Mouse (Mus musculus) C2C12 (cell line): ENCODE measurements around the gene Gm20388. TPM values are rescaled to one million over a fixed set of nuclear protein-coding genes. Genes with fewer than 3 reads are reported as not detected.
A peak's percentile ranks its signal among the peaks of the same experiment; 100 is the strongest.

ENCODE experiments used
- H3K27me3 ChIP-seq: one replicate; pipeline ENCODE4 v1.6.1; 2011; ENCODE audit not compliant: control insufficient read depth, insufficient read depth, insufficient read length
- H3K36me3 ChIP-seq: one replicate; pipeline ENCODE4 v1.6.1; 2011; ENCODE audit not compliant: control insufficient read depth, insufficient read depth
- H3K4me3 ChIP-seq: one replicate; pipeline ENCODE4 v1.5.1; 2011; ENCODE audit warnings: mild to moderate bottlenecking, control low read depth; ENCODE audit not compliant: poor library complexity, insufficient read depth, severe bottlenecking
- H3K79me2 ChIP-seq: one replicate; pipeline ENCODE4 v1.6.1; 2011; ENCODE audit not compliant: control insufficient read depth, insufficient read depth
- H3K79me3 ChIP-seq: one replicate; pipeline ENCODE4 v1.6.1; 2011; ENCODE audit warnings: low read depth, control low read depth
- H3ac ChIP-seq: one replicate; pipeline ENCODE3; 2011; ENCODE audit warnings: low read depth; ENCODE audit not compliant: control insufficient read depth, insufficient read length
- CEBPB ChIP-seq: IDR thresholded peaks from one replicate; pipeline ENCODE4 v1.6.1; 2011; ENCODE audit warnings: low read depth, mild to moderate bottlenecking, control low read depth, moderate library complexity
- CTCF ChIP-seq: IDR thresholded peaks from one replicate; pipeline ENCODE4 v1.5.1; 2011; ENCODE audit not compliant: control insufficient read depth, insufficient read depth, insufficient read length
- FOSL1 ChIP-seq: IDR thresholded peaks from one replicate; pipeline ENCODE4 v1.8.0; 2011; ENCODE audit warnings: mild to moderate bottlenecking, low read length; ENCODE audit not compliant: poor library complexity, insufficient read depth, severe bottlenecking
- MAX ChIP-seq: IDR thresholded peaks from one replicate; pipeline ENCODE4 v1.6.1; 2011; ENCODE audit warnings: mild to moderate bottlenecking, control low read depth
- MYOD1 ChIP-seq: IDR thresholded peaks from one replicate; pipeline ENCODE4 v1.6.1; 2011; ENCODE audit warnings: low read depth; ENCODE audit not compliant: control insufficient read depth, insufficient read length
- MYOG ChIP-seq: IDR thresholded peaks from one replicate; pipeline ENCODE4 v1.6.1; 2011; ENCODE audit not compliant: control insufficient read depth, insufficient read length; ENCODE audit errors: extremely low read depth
- USF1 ChIP-seq: IDR thresholded peaks from one replicate; pipeline ENCODE4 v1.6.1; 2011; ENCODE audit warnings: low read depth, mild to moderate bottlenecking, control low read depth, moderate library complexity
- polyA plus RNA-seq: library from polyadenylated mRNA; unstranded; fragments of >200 nt; fragmentation: generic; extraction: Trizol; gene quantifications from one replicate; pipeline ENCODE4 v1.2.1, GENCODE M21; 2012; ENCODE audit warnings: missing spikeins

Gene Gm20388
- polyA plus RNA-seq, 1 experiment, result 15.0 TPM

DNA sequence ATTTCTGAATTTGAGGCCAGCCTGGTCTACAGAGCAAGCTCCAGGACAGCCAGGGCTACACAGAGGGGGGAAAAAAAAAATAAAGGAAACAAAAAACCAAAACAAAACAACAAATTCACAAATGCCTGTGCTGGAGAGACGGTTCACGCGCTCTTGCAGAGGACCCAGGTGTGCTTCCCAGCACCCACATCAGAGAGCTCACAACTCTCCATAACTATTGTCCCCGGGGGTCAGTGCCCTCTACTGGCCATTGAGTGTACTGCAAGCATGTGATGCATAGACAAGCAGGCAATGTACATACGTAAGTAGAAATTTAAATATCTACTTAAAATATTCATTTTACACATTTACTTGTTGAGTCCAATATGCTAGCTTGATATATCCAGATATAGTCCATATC lies 683.9 kb downstream of the Gm20388 start:
- TF ChIP-seq FOSL1 (no peak), MYOG (no peak), CEBPB (no peak), CTCF (no peak), MAX (no peak), USF1 (no peak), MYOD1 (no peak)
- H3K79me2 ChIP-seq, result no peaks in the 10 kb centered on the region

GRCm38 (mm10) chr8:120595963-120596362 lies 685.3 kb downstream of the Gm20388 start:
- no peaks in the 10 kb centered on the region for H3K79me2 ChIP-seq
- TF ChIP-seq CTCF (peak; percentile 38), MYOD1 (no peak)
- no peaks in the 10 kb centered on the region for H3K79me3 ChIP-seq
- H3K27me3 ChIP-seq, result no peaks in the 10 kb centered on the region
- H3K4me3 ChIP-seq, result no peak overlapping the region
- H3ac ChIP-seq, result no peak overlapping the region
- no peaks in the 10 kb centered on the region for H3K36me3 ChIP-seq

More for the DNA sequence above, 683.9 kb downstream of the Gm20388 start:
- Histone ChIP-seq H3K27me3 (no peaks in the 10 kb centered on the region), H3K79me3 (no peaks in the 10 kb centered on the region), H3K36me3 (no peaks in the 10 kb centered on the region), H3ac (no peak overlapping the region), H3K4me3 (no peak overlapping the region)

DNA sequence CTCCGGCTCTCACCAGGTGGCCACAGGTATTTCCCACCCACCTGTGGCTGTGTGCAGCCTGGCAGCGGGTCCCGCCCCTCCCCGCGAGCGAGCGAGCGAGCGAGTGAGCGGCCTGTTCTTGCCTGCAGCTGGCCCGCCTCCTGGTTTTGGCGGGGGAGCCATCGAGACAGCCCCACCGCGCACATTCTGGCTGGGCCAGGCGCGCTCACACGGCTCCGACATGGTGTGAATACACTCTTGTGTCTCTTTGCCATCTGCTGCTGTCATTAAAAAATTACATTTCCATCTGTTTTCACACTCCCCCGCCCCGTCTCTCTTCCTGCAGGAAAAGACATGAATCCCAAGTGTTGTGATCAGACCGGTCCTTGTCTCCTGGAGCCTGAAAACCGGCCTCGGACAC lies 687.9 kb downstream of the Gm20388 start:
- H3K79me3 ChIP-seq, result no peaks in the 10 kb centered on the region
- TF ChIP-seq MYOG (no peak), MAX (no peak), FOSL1 (no peak), CTCF (no peak)
- no peak overlapping the region for H3K4me3 ChIP-seq
- H3K27me3 ChIP-seq, result no peaks in the 10 kb centered on the region
- no peaks in the 10 kb centered on the region for H3K79me2 ChIP-seq
- H3ac ChIP-seq, result no peak overlapping the region
- no peaks in the 10 kb centered on the region for H3K36me3 ChIP-seq

- Histone ChIP-seq H3K36me3 (no peaks in the 10 kb centered on the region), H3K79me2 (no peaks in the 10 kb centered on the region), H3K27me3 (no peaks in the 10 kb centered on the region), H3ac (no peak overlapping the region), H3K79me3 (no peaks in the 10 kb centered on the region), H3K4me3 (no peak overlapping the region)
- peak; percentile 57 for TF ChIP-seq CTCF
- no peak for TF ChIP-seq MYOG
These were observed 688.9 kb downstream of the Gm20388 start for GRCm38 (mm10) chr8:120599504-120599903.

DNA sequence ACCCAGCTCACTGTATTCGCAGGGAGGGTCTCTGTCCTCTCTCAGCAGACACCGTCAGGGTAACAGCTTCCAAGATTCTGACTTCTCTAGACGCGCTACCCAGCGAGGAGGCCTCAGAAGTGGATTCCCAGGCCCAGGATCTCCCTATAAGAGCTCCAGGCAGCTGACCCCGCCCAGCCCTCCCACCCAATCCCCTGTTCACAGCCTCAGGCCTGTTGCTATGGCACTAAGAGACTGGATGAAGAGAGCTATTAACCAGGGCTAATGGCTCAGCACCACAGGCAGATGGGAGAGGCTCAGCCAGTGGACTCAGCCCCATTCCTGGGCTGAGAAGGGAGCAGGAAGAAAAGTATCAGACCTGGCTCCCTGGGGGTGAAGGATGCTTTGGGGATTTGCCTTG lies 692.0 kb downstream of the Gm20388 start:
- Histone ChIP-seq H3K36me3 (no peaks in the 10 kb centered on the region), H3K79me3 (no peaks in the 10 kb centered on the region), H3ac (no peak overlapping the region), H3K4me3 (no peak overlapping the region), H3K79me2 (no peaks in the 10 kb centered on the region), H3K27me3 (peaks cover 6% of the 10 kb centered on the region)
- no peak for TF ChIP-seq FOSL1
- no peak for TF ChIP-seq MYOD1
- no peak for TF ChIP-seq MYOG
- no peak for TF ChIP-seq MAX
- no peak for TF ChIP-seq USF1
- no peak for TF ChIP-seq CEBPB
- TF ChIP-seq CTCF, result no peak

GRCm38 (mm10) chr8:120607460-120607859 lies 696.8 kb downstream of the Gm20388 start:
- no peak for TF ChIP-seq MAX
- TF ChIP-seq MYOG, result no peak
- TF ChIP-seq CTCF, result no peak
- no peak overlapping the region for H3K4me3 ChIP-seq
- no peak overlapping the region for H3ac ChIP-seq
- no peaks in the 10 kb centered on the region for H3K79me3 ChIP-seq
- H3K27me3 ChIP-seq, result peaks cover 6% of the 10 kb centered on the region
- H3K79me2 ChIP-seq, result no peaks in the 10 kb centered on the region
- H3K36me3 ChIP-seq, result no peaks in the 10 kb centered on the region

DNA sequence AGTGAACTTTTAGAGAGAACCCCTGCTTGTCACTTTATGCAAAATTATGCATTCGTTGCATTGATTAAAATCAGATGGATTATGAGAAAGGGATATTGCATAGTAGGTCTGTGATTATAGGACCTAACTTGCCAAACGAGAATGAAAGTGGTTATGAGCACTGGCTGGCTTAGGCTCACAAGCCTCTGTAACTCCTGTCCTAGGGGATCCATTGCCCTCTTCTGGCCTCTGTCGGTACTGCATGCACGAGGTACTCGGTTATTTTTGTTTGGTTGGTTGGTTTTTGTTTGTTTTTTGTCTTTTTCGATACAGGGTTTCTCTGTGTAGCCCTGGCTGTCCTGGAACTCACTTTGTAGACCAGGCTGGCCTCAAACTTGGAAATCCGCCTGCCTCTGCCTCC lies 697.2 kb downstream of the Gm20388 start:
- H3K79me2 ChIP-seq, result no peaks in the 10 kb centered on the region
- TF ChIP-seq MYOG, result no peak
- TF ChIP-seq MAX, result no peak
- peak; percentile 41 for TF ChIP-seq CTCF

More for the DNA sequence above, 697.2 kb downstream of the Gm20388 start:
- Histone ChIP-seq H3K27me3 (peaks cover 6% of the 10 kb centered on the region), H3ac (no peak overlapping the region), H3K4me3 (no peak overlapping the region), H3K79me3 (no peaks in the 10 kb centered on the region), H3K36me3 (no peaks in the 10 kb centered on the region)
